Mouse (Mus musculus) spleen, adult 2 months (tissue): ENCODE results near the gene Myl7. TPM values are rescaled to one million over a fixed set of nuclear protein-coding genes. Genes with fewer than 3 reads are reported as not detected.

Experiments
- DNase-seq, 2 experiments: peaks; one replicate each; pipeline versions ENCODE4 v3.0.0 to v3.0.0-alpha.2; 2012 to 2021; ENCODE audit warnings: low spot score in 2 of 2, low read depth in 1 of 2
- H3K27ac ChIP-seq: fragments of 200-500 bp; 2 replicates; pipeline ENCODE4 v1.5.1; 2012; ENCODE audit warnings: low read length, inconsistent platforms; ENCODE audit not compliant: insufficient read depth
- H3K27me3 ChIP-seq: fragments of 200-500 bp; 2 replicates; pipeline ENCODE4 v1.6.1; 2012; ENCODE audit warnings: mild to moderate bottlenecking, moderate library complexity, low read length, inconsistent platforms; ENCODE audit not compliant: control insufficient read depth, insufficient read depth
- H3K36me3 ChIP-seq: fragments of 200-500 bp; 2 replicates; pipeline ENCODE4 v1.6.1; 2012; ENCODE audit warnings: mild to moderate bottlenecking, low read length, inconsistent platforms; ENCODE audit not compliant: control insufficient read depth, insufficient read depth
- H3K4me1 ChIP-seq: fragments of 200-500 bp; 2 replicates; pipeline ENCODE4 v1.6.1; 2011; ENCODE audit warnings: inconsistent platforms; ENCODE audit not compliant: control insufficient read depth, insufficient read depth, insufficient read length
- H3K4me3 ChIP-seq: fragments of 200-500 bp; 2 replicates; pipeline ENCODE4 v1.5.1; 2011; ENCODE audit warnings: mild to moderate bottlenecking, inconsistent platforms; ENCODE audit not compliant: insufficient read depth, insufficient read length; ENCODE audit errors: extremely low read depth
- CTCF ChIP-seq: fragments of 200-500 bp; IDR thresholded peaks from 2 replicates; pipeline ENCODE4 v1.5.1; 2011; ENCODE audit warnings: mild to moderate bottlenecking, inconsistent platforms; ENCODE audit not compliant: insufficient read depth, insufficient read length, insufficient replicate concordance; ENCODE audit errors: extremely low read depth
- POLR2A ChIP-seq: fragments of 200-500 bp; IDR thresholded peaks from 2 replicates; pipeline ENCODE4 v1.6.1; 2011; ENCODE audit warnings: low read depth, low read length, inconsistent platforms
- WGBS: fragments of 180-500 bp; shearing (Covaris S2); methylation state at CpG from one replicate; pipeline ENCODE4 v1.1.7; 2018; 5-methylcytosine and 5-hydroxymethylcytosine counted together
- polyA plus RNA-seq: library from polyadenylated mRNA; depleted of rRNA; stranded (reverse); fragments of >200 nt; gene quantifications from 2 replicates; pipeline ENCODE4 v1.2.3, GENCODE M21; 2012

The Myl7 gene
- polyA plus RNA-seq, 1 experiment: 0.54 TPM

DNA sequence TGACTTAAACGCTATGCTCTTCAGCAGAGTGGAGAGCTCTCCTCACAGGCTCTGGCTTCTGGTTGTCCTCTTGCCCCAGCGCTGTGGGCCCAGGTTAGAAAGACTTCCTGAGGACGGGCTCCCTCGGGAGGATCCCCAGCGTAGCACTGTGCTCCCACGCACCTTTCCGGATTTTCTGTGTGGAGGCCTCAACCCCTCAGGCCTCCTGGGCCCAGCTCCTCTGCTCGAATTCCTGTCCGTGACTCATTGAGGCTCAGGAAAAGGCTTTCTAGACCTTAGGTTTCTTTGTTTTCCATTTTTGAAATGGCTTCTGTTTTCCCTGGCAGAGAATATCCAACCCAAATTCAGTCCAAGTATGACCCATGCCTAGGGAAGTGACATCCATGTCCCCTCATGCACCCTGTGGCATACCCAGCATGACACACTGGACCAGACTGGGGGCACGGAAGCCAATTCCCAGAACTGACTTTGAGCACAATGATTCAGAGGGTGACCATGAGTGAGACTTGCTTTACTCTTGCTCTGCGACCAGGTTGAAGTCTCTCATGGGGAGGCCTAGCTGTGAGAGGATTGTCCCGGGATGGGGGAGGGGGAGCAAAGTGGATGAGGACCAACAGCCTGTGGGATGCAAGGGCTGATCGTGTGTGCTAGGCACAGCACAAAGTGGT is 38.6 kb downstream of the Myl7 start:
- WGBS: 90% methylated on average over 13 of the region's 13 CpGs

DNA sequence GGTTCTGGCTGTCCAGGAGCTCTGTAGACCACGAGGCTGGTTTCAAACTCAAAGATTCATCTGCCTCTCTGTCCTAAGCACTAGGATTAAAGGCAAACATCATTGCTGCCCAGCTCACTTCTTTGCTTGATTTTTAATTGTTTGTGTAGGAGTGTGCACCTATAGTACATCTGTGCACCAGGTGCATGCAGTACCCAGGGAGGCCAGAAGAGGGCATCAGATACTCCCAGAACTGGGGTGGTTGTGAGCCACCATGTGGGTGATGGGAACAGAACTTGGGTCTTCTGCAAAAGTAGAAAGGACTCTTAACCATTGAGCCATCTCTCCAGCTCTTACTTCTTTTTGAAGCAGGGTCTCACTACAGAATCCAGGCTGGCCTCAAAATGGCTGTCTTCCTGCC is 39.9 kb downstream of the Myl7 start:
- Histone ChIP-seq H3K4me3 (no peak overlapping the region), H3K27ac (no peak overlapping the region), H3K36me3 (no peaks in the 10 kb centered on the region), H3K4me1 (no peaks in the 10 kb centered on the region), H3K27me3 (peaks cover 6% of the 10 kb centered on the region)
- TF ChIP-seq POLR2A (no peak), CTCF (no peak)
- DNase-seq: no peak
- WGBS: 86% methylated on average over 1 of the region's 1 CpGs

More for the DNA sequence above, 38.6 kb downstream of the Myl7 start:
- H3K27me3 ChIP-seq: peaks cover 6% of the 10 kb centered on the region
- no peak overlapping the region for H3K4me3 ChIP-seq
- DNase-seq: no peak
- no peaks in the 10 kb centered on the region for H3K36me3 ChIP-seq
- TF ChIP-seq CTCF: no peak
- H3K27ac ChIP-seq: no peak overlapping the region
- no peaks in the 10 kb centered on the region for H3K4me1 ChIP-seq

DNA sequence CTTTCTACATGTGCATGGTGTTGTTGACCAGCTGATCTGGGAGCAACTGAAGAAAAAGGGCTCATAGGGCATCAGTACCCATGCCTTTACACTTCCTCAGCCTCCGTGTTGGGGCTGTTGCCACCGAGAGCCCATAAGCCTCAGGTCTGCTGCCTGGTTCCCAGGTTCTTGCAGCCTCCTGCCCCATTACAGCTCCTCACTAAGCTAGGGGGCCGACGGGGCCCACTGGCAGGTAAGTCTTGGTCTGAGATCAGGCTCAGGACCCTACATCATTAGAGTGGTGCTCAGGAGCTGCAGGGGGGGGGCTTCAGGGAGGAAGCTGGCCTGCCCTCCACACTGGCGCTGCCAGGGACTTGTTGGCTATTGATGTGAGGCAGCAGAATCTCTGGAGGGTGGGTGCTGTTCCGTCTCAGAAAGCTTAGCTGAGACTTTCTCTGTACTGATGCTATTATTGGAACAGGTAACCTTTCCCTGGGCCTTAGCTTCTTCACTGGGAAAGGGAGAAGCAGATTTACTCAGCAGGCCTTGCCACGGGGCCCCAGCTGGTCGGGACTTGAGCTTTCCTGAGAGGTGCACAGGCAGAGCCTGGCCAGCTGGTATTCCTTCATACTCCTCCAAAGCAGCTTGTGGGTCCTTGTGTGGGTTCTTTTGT is 42.0 kb downstream of the Myl7 start:
- no peak for TF ChIP-seq POLR2A
- no peak for TF ChIP-seq CTCF
- no peaks in the 10 kb centered on the region for H3K4me1 ChIP-seq
- no peaks in the 10 kb centered on the region for H3K36me3 ChIP-seq
- peaks cover 3% of the 10 kb centered on the region for H3K27me3 ChIP-seq
- no peak for DNase-seq
- no peak overlapping the region for H3K4me3 ChIP-seq
- no peak overlapping the region for H3K27ac ChIP-seq
- 89% methylated on average over 8 of the region's 8 CpGs for WGBS

DNA sequence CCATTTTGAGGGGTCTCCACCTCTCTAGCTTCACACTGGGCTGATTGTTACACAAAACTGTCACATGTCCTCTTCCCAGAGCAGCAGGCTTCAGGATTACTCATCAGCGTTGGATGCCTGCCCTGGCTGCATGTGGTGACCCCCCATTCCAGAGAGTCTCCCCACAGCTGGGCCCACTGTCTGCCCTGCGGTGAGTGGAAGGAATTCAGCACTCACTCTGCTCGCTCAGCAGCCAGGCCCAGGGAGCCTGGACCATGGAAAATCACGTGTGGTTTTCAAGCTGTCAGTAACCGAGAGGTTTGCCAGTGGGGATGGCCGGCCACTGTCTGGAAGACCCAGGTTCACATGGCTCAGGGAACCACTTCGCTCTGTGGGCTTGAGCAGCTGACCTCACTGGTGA is 42.7 kb downstream of the Myl7 start:
- WGBS: 79% methylated on average over 7 of the region's 7 CpGs
- Histone ChIP-seq H3K4me1 (no peaks in the 10 kb centered on the region), H3K36me3 (no peaks in the 10 kb centered on the region), H3K4me3 (no peak overlapping the region), H3K27ac (no peak overlapping the region), H3K27me3 (no peaks in the 10 kb centered on the region)
- TF ChIP-seq CTCF (no peak), POLR2A (no peak)
- DNase-seq: no peak

- H3K27me3 ChIP-seq: no peaks in the 10 kb centered on the region
- no peak for TF ChIP-seq CTCF
- TF ChIP-seq POLR2A: no peak
- no peak overlapping the region for H3K27ac ChIP-seq
- DNase-seq: no peak
- no peaks in the 10 kb centered on the region for H3K4me1 ChIP-seq
- H3K4me3 ChIP-seq: no peak overlapping the region
- no peaks in the 10 kb centered on the region for H3K36me3 ChIP-seq
Measured at GRCm38 (mm10) chr11:5855481-5855880, 43.1 kb downstream of the Myl7 start.

- no peaks in the 10 kb centered on the region for H3K36me3 ChIP-seq
- WGBS: 80% methylated on average over 1 of the region's 1 CpGs
- no peak for DNase-seq
- TF ChIP-seq POLR2A (no peak), CTCF (no peak)
- no peaks in the 10 kb centered on the region for H3K4me1 ChIP-seq
- no peak overlapping the region for H3K4me3 ChIP-seq
- H3K27me3 ChIP-seq: no peaks in the 10 kb centered on the region
- no peak overlapping the region for H3K27ac ChIP-seq
Measured at GRCm38 (mm10) chr11:5852314-5852713, 46.3 kb downstream of the Myl7 start.

GRCm38 (mm10) chr11:5851021-5851736 is 47.4 kb downstream of the Myl7 start:
- Histone ChIP-seq H3K27me3 (no peaks in the 10 kb centered on the region), H3K27ac (no peak overlapping the region), H3K4me1 (no peaks in the 10 kb centered on the region), H3K4me3 (no peak overlapping the region), H3K36me3 (no peaks in the 10 kb centered on the region)
- TF ChIP-seq CTCF (no peak), POLR2A (no peak)
- DNase-seq: no peak
- WGBS: 49% methylated on average over 4 of the region's 4 CpGs
